In the genomic region with DNA sequence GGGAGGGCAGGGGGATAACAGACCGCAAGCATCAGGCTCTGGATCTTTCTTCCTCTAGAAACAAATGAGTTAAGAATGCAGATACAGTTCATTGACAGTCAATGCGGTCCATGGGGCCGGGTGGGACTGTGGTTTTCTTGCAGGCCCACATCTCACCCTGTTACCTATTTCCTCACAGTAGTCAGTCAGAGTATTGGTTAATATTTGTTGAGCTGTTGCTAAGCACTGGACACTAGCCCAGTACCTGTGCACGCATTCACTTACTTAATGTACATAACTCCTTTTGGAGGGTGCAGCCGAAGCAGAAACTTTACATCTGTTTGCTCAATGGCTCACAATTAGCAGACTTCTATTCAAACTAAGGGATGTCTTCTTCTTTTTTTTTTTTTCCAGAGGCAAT, we compare ENCODE assay signal across 11 mouse cellular contexts. TPM values are rescaled to one million over a fixed set of nuclear protein-coding genes. Genes with fewer than 3 reads are reported as not detected.
A peak's percentile ranks its signal among the peaks of the same experiment; 100 is the strongest.
DNase-seq lines count a peak whose midpoint lies in the region; ATAC-seq and TF ChIP-seq lines count a peak whose summit lies in the region.
"Had no signal": no experiment of that assay in that cellular context is flagged by ENCODE, and none has a peak within 500 bp of the region (broad histone marks: within the 10 kb centered on the region; RNA-seq: fewer than 3 reads in every experiment).

No protein-coding gene starts in this region.

- ATAC-seq in Patski: peak; percentile 92
- peak; percentile 88 for ATAC-seq in granulocyte monocyte progenitor cell, adult 5-6 weeks (replicated peaks; ENCODE audit: poor library complexity, severe bottlenecking)

- peak; percentile 28 for DNase-seq in kidney, adult 9 months
- DNase-seq in kidney, adult 18-20 months: no peak
- peak; percentile 50 for DNase-seq in Patski (ENCODE audit: low read depth, low spot score)
- peak; percentile 54 for DNase-seq in lung, postnatal 25 days (ENCODE audit: low spot score)
- DNase-seq in cerebellum, adult 18-20 months: no peak
- DNase-seq in urinary bladder, postnatal 25 days (ENCODE audit: low spot score): no peak
- no peak for DNase-seq in left cerebral cortex, postnatal 14 days (ENCODE audit: low spot score in 2 of 2)
- DNase-seq: cerebellum, adult 9-10 months; layer of hippocampus, adult 9-11 months; left cerebral cortex, postnatal 4 days had no signal

- in situ Hi-C loops in Patski (cut with MboI; ENCODE audit: low pct_unique_long_range_greater_than_20kb): no loop called here

- H3K27me3 ChIP-seq in Patski: no peaks in the 10 kb centered on the region

- CTCF ChIA-PET in Patski (lab: Charles Lee): interaction anchor here (1.1 to 1.3 kb wide), 2 partner anchors 10 to 21 kb away, joined by 3 to 4 read pairs; no protein-coding TSS in a partner anchor

- intact Hi-C loops in left cerebral cortex, postnatal 14 days (cut with DNase I): no loop called here

- POLR2A ChIA-PET in Patski (lab: Charles Lee): interaction anchor here (1.1 kb wide), 1 partner anchor 15 kb away, joined by 3 read pairs; no protein-coding TSS in a partner anchor

- TF ChIP-seq CTCF in Patski (IDR thresholded peaks at IDR 0.05): no peak

RNA-seq across cellular contexts. Expression of gene Phlda1, which starts 52.1 kb away (rescaled TPM):
- polyA plus RNA-seq in Patski (2021): 18.4 TPM
- total RNA-seq in granulocyte monocyte progenitor cell, adult 5-6 weeks (2014; fragmentation: Nextera tagmentation): 0.26 and 1.9 TPM in 2 replicates
- total RNA-seq in granulocyte monocyte progenitor cell, adult 5-6 weeks (2017): 1.1 and 1.2 TPM in 2 replicates
- total RNA-seq in left cerebral cortex, postnatal 14 days (2021): 10 to 100 TPM; 31.6 to 32.5 TPM

Comparison
In these comparisons a context has a peak if more than half of its experiments do, and no peak if none do; other contexts are left out.
1. DNase-seq: peak in kidney, adult 9 months (single experiment), Patski (single experiment) and lung, postnatal 25 days (single experiment); none in kidney, adult 18-20 months (single experiment), cerebellum, adult 18-20 months (0 of 2), urinary bladder, postnatal 25 days (single experiment) and left cerebral cortex, postnatal 14 days (0 of 2).
2. RNA of gene Phlda1, which starts 52.1 kb away (total RNA-seq): 31.6 to 32.5 TPM in left cerebral cortex, postnatal 14 days; 0.26 to 1.9 TPM in granulocyte monocyte progenitor cell, adult 5-6 weeks; every median in the first group is over 10 times any median in the second.